Mouse (Mus musculus) heart, adult 2 months (tissue): ENCODE data around the gene Mum1.

Experiments used
- CTCF ChIP-seq: fragments of 200-600 bp; IDR thresholded peaks from 2 replicates; pipeline ENCODE4 v1.8.1; 2022; ENCODE audit warnings: antibody characterized with exemption, mild to moderate bottlenecking, moderate library complexity
- EP300 ChIP-seq: fragments of 200-500 bp; IDR thresholded peaks from 2 replicates; pipeline ENCODE4 v1.6.1; 2011; ENCODE audit warnings: low read depth, low read length, control low read depth; ENCODE audit not compliant: insufficient read depth
- POLR2A ChIP-seq: fragments of 200-500 bp; IDR thresholded peaks from 2 replicates; pipeline ENCODE4 v1.6.1; 2011; ENCODE audit warnings: mild to moderate bottlenecking, low read depth, low read length, control low read depth; ENCODE audit not compliant: insufficient read depth

DNA sequence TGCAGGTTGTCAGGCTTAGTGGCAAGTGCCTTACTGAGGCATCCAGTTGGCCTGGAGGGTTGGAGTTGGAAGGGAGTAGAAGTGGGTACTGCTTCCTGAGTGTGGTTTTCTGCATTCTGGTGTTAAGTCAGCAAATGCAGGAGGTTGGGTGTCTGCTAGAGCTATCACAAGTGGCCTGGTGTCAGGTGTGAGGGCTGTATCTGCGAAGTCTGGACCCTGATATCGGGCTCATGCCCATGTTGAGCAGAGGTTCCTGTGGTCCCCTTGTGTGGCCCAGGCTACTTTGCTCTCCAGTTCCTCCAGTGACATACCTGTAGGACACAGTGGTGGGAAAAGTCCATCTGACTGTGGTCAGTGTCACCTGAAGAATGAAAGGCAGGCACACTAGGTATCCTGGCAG lies 43.9 kb downstream of the Mum1 start:
- no peak for TF ChIP-seq POLR2A
- no peak for TF ChIP-seq EP300
- TF ChIP-seq CTCF, result no peak
